Mouse (Mus musculus): ENCODE data around the gene Serping1.
A peak's percentile ranks its signal among the peaks of the same experiment; 100 is the strongest.
"Not testable (repeated sequence)": the region's sequence is repeated elsewhere in the genome, so short reads cannot be mapped to it uniquely, and the experiment has no call there.

The Serping1 gene

DNA sequence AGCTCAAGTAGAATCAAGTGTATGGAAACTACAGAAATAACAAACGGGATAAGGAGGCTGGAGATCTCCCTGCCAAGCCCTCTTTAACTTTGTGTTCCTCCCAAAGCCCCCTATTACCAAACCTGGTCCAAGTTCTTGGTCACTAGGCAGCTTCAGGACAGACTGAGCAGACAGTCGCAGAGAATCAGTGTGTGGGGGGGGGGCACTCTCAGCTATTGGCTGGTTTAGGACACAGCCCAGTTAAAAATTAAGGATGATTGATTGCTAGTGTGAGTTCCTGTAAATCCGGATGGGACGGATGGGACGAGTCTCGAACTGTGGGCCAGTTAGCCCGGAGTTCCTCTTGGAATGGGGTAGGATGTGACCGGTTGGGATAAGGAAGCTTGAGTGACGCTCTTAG, at the start of gene Serping1:
Gene Serping1 (minus strand): TSS at position 204 of the 400 bp plus-strand sequence.
- DNase-seq (ENCODE audit: low read depth, low spot score) = no peak

DNA sequence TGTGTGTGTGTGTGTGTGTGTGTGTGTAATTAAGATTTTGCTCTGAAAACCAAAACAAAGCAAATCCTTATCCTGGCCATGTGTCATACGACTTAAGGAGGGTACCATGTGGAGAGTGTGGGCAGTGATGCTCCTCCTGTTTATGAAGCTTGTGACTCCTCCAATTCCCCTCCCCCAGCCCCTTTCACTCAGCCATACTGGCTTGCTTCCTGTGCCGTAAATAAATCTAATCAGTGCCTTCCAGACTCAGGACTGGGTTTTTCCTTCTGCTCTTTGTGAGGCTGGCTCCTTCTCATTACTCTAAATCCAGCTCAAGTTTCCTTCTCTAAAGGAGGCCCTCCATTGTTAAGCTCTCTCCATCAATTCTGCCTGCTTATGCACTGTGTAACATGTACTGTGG, 48.0 kb upstream of the Serping1 start:
- no peak for DNase-seq (ENCODE audit: low read depth, low spot score)

DNA sequence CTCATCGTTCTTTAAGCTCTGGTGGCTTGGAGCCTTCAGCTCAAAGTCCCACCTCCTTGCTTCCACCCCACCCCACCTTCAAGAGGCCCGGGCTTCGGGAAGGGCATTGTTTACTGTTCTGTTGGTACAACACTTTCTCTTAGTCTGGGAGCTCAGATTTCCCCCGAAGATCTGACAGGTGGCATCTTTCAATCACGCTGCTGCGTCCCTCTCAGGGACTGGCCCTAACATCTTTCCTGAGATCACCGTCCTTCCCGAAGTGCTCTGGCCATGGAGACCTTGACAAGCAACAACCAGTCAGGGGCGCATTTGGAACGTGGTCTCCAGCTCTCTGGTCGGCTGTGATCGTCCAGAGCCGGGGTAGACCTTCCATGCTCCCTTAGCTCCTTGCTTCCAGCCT, 47.3 kb upstream of the Serping1 start, which contains the start of gene Smtnl1:
Gene Smtnl1 (minus strand): TSS at position 101 of the 400 bp plus-strand sequence.
- DNase-seq (ENCODE audit: low read depth, low spot score) = no peak

DNA sequence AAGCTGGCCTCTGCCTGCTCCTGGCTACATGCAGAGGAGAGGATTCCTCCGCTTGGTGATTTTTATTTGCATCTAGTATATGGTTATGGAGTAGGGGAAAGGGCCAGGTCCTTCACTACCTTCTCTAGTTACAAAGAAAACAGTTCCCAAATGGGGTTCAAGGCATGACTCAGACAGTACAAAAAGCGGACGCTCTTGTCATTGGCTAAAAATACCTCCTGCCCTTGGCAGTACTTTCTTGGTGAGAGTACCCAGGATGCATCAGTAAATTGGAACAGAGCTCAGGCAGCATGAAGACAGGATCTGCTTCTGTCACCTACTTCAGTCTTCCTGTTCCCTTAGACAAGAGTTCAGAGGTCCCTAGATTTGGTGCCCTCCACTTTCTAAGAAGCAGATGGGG, 44.6 kb upstream of the Serping1 start:
- DNase-seq (ENCODE audit: low read depth, low spot score) = peak; percentile 29

DNA sequence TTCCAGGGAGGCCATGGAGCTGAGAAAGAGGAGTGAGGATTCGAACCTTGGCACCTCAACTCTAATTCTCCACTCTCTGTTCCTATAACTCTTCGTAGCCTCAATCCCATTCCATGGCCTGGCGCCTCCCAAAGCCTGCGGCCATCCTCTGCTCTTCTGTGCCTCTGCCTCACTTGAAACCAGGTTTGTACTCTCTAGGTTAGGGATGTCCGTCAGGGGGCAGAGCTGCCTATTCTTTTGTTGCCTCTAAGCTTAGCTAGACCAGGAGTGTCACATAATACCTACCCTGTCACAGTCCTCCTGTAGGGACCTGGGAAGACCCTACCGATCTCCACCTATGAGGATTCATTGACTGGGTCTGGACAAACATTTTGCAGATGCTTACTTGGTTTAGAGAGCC, 37.4 kb upstream of the Serping1 start:
- DNase-seq (ENCODE audit: low read depth, low spot score) = no peak

DNA sequence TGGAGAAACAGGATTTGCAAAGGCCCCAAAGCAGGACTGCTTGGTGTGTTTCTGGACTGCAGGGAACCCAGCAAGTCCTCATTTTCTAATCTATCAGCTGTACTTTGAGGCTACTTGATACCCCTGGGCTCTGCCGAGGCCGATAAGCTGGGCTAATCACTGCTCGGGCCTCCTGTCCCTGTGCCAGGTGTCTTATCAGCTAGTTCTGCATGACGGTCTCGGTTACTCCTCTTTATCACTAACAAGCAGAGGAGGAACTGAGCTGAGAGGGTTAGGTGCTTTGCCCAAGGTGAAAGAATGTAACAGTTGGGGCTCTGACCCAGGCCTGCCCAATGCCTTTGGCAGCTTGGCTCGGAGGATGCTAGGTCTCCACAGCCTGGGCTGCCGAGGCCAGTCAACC, 36.6 kb upstream of the Serping1 start:
- no peak for DNase-seq (ENCODE audit: low read depth, low spot score)

DNA sequence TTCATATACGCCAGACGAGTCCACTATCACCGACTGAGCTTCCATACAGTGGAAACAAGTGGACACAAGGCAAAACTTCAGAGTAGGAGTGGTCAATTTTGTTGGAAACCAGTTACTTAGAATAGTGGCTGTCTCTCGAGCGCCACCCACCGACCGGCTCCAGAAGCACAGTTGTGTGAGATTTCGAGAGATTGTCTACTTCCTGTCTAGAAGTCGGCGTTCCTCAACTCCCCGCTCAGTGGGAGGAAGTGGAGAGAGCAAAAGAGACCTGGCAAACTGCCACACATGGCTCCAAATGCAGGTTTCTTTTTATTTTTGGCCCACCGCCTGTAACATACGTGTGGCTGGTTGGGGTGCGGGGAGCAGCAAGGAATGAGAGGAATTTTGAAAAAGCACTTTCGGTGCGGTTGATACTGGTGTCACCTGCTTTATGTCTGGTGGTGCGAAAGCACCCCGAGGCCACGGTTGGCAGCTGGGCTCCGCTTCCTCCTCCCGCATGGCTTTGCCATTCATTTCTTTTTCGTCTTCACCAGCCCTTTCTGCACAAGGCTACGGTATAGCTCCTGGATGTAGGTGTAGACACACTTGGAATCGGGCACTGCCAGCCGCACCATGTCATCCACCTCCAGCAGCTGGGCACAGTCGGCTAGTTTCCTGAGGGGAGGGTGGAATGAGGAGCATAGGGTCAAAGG, 35.8 kb upstream of the Serping1 start:
- peak; percentile 81 for DNase-seq (ENCODE audit: low read depth, low spot score)

DNA sequence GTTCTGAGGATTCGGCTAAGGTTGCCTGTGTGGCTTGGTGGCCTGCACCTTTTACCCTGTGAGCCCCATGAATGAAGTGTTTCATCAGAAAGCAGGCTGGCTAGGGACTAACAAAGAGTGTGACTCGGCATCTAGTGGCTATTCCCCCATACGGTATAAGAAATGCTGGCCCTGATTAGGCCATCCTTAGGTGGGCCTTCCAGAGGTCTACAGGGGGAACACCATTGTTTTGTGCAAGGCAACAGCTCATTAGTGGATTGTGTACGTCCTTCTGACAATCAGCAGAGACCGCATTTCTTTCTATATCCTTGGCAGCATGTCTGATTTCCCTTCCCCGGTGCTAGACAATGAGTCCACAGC, 35.3 kb upstream of the Serping1 start:
- no peak for DNase-seq (ENCODE audit: low read depth, low spot score)

DNA sequence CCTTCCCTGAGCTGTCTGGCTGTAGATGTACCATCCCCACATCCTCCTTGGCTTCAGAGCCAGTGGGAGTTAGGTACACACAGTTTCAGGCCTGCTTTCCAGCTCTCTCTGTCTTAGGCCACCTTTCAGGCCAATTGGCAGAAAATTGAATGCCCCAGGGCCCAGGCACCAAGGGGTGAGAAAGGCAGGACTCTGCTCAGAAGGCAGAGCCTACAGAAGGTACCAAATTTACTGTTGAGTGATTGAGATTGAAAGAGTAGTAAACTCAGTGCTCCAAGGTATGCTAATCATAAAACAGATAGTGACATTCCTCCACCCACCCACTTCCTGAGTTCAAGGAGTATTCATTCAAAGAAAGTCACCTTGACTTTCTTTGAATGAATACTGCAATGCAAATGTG, 34.1 kb upstream of the Serping1 start:
- no peak for DNase-seq (ENCODE audit: low read depth, low spot score)

DNA sequence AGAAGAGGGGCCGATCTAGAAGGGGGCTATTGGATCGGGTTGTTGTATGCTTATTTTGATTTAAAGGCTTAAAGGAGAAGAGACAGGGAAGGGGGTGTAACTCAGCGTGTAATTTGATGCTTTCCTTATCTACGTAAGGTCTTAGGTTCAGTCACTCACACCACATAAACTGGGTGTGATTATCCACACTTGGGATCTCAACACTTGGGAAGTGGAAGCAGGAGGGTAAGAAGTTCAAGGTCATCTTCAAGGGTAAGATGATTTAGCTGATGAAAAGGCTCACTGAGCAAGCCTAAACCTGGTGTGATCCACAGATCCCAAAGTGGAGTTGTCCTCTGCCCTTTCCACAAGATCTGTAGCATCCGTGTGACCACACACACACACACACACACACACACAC, 31.3 kb upstream of the Serping1 start:
- DNase-seq (ENCODE audit: low read depth, low spot score) = no peak

DNA sequence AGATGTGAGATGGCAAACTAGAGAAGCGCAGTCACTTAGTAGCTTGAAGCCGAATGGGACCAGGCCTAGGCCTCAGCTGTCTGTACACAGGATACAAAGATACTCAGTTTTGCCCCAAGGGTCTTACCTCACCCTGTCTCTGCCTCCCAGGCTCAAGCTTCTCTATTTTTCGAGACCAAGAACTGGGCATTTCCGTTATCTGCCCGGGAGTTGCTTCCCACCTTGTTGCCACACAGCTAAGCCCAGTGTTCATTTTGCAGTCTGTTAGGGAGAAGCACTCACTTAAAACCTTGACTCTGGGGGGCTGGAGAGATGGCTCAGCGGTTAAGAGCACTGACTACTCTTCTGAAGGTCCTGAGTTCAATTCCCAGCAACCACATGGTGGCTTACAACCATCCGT, 28.7 kb upstream of the Serping1 start:
- DNase-seq (ENCODE audit: low read depth, low spot score) = no peak

DNA sequence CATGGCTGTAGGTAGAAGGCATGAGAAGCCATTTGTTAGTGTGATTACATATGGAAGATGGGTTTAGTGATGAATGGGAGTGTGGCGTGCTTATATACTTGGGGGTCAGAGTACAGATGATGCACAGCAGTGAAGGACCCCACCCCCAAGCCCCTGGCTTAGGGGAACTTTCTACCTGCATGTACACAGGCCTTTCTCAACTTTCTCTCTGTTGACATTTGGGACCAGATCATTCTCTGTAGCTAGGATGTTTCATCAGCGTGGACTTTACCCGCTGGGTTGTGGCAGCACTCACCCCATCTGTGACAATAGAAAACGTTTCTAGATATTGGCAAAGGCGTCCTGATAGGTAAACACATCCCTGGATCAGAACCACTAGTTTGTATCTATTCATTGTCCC, 26.0 kb upstream of the Serping1 start:
- DNase-seq (ENCODE audit: low read depth, low spot score) = not testable (repeated sequence)

DNA sequence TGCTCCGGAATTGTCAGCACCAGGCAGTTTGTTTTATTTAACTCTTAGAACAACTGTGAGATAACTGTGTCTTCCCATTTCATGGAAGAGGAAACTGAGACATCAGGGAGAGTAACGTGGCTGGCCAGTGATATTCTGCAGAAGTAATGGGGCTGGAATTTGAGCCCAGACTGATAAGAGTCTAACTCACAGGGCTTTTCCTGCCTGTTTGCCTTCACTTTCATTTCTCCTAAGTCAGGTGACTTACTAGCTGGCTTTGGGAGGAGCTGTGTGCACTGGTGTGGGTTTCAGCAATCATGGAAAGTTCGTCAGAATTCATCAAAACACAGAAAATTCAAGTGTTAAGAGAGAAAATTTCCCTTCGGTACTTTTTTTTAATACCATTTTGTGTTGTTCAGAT, 25.1 kb upstream of the Serping1 start:
- no peak for DNase-seq (ENCODE audit: low read depth, low spot score)

DNA sequence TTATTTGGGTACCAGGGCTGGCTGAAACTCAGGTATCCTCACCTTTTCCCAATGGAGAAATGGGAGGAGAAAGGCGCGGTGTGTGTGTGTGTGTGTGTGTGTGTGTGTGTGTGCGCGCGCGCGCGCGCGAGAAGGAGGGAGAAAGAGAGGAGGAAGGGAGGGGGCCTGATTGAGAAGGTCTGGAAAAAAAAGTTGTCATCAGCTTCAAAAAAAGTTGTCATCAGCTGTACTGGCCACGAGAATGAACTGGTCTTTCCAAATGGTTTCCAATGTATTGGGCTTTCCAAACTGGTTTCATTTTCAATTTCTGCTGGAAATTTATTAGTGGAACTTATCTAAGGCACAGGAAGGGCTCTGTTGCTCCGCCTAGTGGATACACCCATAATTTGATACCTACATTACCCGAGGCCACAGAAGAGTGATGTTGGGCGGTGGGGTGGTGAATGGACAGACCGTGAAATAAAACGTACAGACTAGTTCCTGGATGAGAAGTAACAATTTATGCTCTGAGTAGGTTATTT, 23.9 kb upstream of the Serping1 start:
- peak; percentile 85 for DNase-seq (ENCODE audit: low read depth, low spot score)

DNA sequence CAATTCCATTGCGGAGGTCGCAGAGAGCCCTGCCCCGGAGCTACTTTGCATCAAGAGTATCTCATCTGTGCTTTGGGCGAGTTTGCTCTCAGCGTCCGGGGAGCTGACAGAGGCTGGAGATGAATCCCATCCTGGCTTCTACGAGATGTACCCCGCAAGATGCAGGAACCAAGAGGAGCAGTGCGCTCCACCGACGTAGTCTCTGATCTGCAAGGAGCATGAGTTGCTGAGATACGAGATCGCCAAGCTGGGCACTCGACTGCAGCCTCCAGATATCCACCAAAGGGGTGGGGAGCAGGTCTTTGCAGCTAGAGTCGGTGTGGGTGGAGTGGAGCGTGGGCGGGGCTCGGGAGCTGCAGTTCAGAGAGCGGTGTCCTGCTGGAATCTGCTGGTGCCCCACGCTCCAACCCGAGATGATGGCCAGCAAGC, 23.3 kb upstream of the Serping1 start, which contains the start of gene Ube2l6:
Gene Ube2l6 (plus strand): TSS at position 336 of the 429 bp plus-strand sequence.
- DNase-seq (ENCODE audit: low read depth, low spot score) = peak; percentile 90

DNA sequence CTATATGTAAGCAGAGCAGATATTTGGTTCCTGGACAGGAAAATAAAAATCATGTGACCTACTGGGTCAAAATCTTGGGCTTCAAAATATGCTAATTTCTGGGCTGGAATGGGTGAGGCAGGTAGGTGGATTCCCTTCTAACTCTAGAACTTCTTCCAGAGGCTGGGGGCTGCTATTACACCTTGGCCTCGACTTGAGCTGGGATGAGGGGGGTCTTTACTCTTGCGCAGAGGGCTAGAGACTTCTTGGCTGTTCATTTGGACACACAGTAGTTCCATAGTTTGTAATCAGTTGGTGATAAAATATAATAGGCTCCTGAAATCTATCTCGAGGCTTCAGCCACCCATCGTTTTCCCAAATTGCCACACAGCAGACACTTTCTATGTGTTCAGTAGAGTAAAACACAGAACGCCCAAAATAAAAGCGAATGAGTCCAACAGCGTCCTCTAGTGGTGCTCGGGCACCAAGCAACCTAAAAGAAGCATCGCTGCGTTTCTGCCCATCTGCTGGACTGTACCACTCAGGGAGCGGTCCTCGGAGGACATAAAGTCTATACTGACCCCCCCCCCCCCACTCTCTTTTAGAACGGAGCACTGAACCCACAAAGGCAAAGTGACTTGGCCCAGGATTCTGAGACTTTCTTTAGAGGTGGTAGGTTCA, 22.7 kb upstream of the Serping1 start:
- peak; percentile 89 for DNase-seq (ENCODE audit: low read depth, low spot score)

DNA sequence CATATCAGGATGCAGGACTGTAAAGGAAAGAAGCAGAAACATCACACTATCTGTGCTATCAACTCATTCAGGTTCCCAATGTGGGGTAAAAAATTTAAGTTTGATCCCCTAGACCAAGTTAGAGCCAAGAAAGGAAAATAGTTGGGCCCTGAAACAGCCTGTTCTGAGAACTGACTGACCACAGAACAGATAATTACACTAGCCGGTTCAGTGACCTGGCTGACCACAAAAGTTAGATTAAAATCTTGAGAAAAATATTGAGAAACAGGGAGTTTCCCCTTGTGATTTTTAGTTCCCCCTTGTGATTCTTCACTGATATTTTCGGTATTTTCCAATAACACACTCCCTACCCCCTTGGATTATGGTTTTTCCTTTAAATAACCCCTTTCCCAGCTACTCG, 18.6 kb upstream of the Serping1 start:
- peak; percentile 56 for DNase-seq (ENCODE audit: low read depth, low spot score)

DNA sequence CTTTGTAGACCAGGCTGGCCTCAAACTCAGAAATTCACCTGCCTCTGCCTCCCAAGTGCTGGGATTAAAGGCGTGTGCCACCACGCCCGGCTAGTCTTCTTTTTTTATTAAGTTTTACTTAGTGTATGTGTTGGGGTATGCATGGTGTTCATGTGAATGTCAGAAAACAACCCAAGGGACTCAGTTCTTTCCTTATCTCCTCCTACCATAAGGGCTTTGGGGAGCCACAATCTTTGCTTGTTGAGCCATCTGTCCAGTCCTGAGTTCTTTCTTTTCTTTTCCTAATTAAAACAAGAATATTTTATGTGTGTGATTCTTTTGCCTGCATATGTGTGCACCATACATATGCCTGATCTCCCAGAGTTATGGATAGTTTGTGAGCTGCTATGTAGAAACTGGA, 17.9 kb upstream of the Serping1 start:
- no peak for DNase-seq (ENCODE audit: low read depth, low spot score)

DNA sequence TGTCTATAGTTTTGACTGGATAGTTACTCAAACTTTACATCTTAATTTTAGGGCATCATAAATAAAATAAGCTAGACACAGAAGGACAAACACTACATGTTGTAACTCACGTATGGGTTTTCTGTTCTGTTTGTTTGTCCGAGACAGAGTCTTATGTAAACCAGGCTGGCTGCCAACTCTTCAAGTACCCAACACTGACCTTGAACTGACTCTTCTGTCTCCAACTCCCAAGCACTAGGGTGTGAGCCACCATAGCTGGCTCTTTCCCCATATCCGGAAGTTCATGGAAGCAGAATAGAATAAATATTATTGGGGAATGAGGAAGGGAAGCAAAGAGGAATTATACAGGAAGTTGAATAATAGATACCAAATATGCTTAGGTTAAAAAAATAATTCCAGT, 17.3 kb upstream of the Serping1 start:
- DNase-seq (ENCODE audit: low read depth, low spot score) = no peak

DNA sequence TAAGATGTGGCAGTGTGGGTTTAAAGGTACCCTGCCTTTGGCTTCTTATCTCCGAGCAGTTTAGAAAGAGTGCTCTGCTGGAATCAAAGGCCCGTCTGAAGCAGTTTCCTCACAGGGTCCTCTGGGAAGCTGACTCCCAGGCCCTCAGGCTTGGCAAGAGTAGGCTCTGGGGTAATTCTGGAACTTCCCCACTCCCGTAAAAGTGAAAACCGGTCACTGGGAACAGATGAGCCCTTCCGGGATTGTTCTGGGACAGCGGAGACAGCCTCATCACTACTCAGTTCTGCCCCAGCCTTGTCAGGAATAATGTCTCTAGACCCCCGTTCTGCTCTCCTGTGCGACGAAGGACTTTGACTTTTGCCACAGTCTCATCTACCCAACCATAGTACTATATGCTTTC, 15.2 kb upstream of the Serping1 start:
- no peak for DNase-seq (ENCODE audit: low read depth, low spot score)

DNA sequence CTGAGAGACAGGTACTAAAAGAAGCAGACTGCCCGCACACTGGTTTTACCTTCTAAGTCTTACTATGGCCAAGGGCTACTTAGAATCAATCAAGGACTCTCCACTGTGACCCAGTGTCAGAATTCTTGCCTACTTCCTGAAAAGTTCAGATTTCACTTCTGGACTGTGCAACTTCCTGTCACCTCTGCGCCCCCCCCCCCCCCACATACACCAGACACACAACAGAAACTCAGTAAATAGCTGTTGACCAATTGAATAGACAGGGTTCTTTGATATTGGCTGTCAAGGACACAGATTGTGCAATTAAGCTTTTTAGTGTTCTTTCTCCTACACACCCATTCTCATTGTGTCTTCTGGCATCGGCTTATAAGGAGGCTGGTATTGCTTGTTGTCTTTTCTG, 13.1 kb upstream of the Serping1 start:
- peak; percentile 46 for DNase-seq (ENCODE audit: low read depth, low spot score)

DNA sequence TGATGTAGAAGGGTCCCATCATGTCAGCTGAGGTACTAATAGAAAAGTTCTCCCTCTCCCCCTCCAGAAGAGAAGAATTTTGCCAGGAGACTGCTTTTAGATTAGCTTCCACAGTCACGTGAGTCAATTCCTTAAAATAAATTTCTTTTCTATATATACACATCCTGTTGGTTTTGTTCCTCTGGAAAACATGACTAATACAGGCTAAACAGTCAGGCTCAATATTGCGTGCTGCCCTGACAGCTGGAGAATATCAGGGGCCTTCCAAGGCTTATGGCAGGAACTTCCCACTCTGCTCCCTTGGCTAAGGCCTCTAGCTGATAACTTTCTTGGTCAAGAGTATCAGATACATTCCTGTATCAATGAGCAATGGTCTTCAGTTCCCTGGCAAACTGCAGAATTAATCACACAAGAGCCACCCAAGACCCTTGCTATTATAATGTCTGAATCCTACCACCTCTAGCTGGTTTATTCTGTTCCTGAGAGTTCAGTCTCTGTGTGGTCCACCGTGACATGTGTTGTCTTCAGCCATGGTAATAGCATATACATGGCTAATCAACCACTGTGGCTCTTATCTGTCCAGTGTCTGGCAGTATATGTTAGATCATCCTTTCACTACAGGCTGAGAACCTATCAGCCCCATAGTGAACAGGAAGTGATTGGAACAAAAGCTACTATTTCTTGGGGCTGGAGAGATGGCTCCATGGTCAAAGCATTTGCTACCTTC, 8.8 kb upstream of the Serping1 start:
- no peak for DNase-seq (ENCODE audit: low read depth, low spot score)

Data from A20 (cell line).